Mouse (Mus musculus) heart, adult 8-10 months (tissue): ENCODE measurements around the gene Ptafr. TPM values are rescaled to one million over a fixed set of nuclear protein-coding genes. Genes with fewer than 3 reads are reported as not detected.
"Not testable (repeated sequence)": the region's sequence is repeated elsewhere in the genome, so short reads cannot be mapped to it uniquely, and the experiment has no call there.

ENCODE experiments used
- DNase-seq: peaks from one replicate; pipeline ENCODE4 v3.0.0; 2022; ENCODE audit warnings: low spot score
- total RNA-seq, 4 experiments: library from RNA; stranded (reverse); gene quantifications; 2 replicates each; pipeline ENCODE4 v1.2.4; 2022

Gene Ptafr
- total RNA-seq, 4 experiments from 2014 or later, result 1.2 to 1.9 (median 1.3) TPM

GRCm38 (mm10) chr4:132555550-132555949 lies 8.3 kb upstream of the Ptafr start:
- DNase-seq, result not testable (repeated sequence)

GRCm38 (mm10) chr4:132563261-132563660 lies 606 bp upstream of the Ptafr start:
- no peak for DNase-seq

GRCm38 (mm10) chr4:132565089-132565747 lies 1.4 kb downstream of the Ptafr start:
- no peak for DNase-seq

- peak; percentile 23 for DNase-seq
These were observed 3.5 kb downstream of the Ptafr start for GRCm38 (mm10) chr4:132567361-132567779.

- no peak for DNase-seq
These were observed 5.2 kb downstream of the Ptafr start for GRCm38 (mm10) chr4:132569115-132569514.

GRCm38 (mm10) chr4:132571190-132571589 lies 7.3 kb downstream of the Ptafr start:
- no peak for DNase-seq

GRCm38 (mm10) chr4:132573327-132573726 lies 9.5 kb downstream of the Ptafr start:
- peak; percentile 43 for DNase-seq

GRCm38 (mm10) chr4:132574809-132575347 lies 11.0 kb downstream of the Ptafr start:
- no peak for DNase-seq

- no peak for DNase-seq
These were observed 19.9 kb downstream of the Ptafr start for GRCm38 (mm10) chr4:132583781-132584180.

GRCm38 (mm10) chr4:132584975-132585374 lies 21.1 kb downstream of the Ptafr start:
- no peak for DNase-seq

GRCm38 (mm10) chr4:132586282-132586681 lies 22.4 kb downstream of the Ptafr start:
- DNase-seq, result no peak

GRCm38 (mm10) chr4:132588512-132588911 lies 24.6 kb downstream of the Ptafr start:
- no peak for DNase-seq

- DNase-seq, result no peak
These were observed 26.8 kb downstream of the Ptafr start for GRCm38 (mm10) chr4:132590642-132591041.

- DNase-seq, result peak; percentile 56
These were observed 29.1 kb downstream of the Ptafr start for GRCm38 (mm10) chr4:132592958-132593357.

- DNase-seq, result no peak
These were observed 30.3 kb downstream of the Ptafr start for GRCm38 (mm10) chr4:132594191-132594590.

- DNase-seq, result no peak
These were observed 35.0 kb downstream of the Ptafr start for GRCm38 (mm10) chr4:132598861-132599260.

GRCm38 (mm10) chr4:132599764-132600163 lies 35.9 kb downstream of the Ptafr start:
- DNase-seq, result no peak

- DNase-seq, result no peak
These were observed 36.6 kb downstream of the Ptafr start for GRCm38 (mm10) chr4:132600465-132600864.

GRCm38 (mm10) chr4:132601242-132601641 lies 37.4 kb downstream of the Ptafr start:
- not testable (repeated sequence) for DNase-seq

- DNase-seq, result no peak
These were observed 39.6 kb downstream of the Ptafr start for GRCm38 (mm10) chr4:132603468-132603867.

GRCm38 (mm10) chr4:132605816-132606215 lies 41.9 kb downstream of the Ptafr start:
- no peak for DNase-seq

GRCm38 (mm10) chr4:132608147-132608546 lies 44.3 kb downstream of the Ptafr start:
- DNase-seq, result peak; percentile 41

GRCm38 (mm10) chr4:132610301-132610984 lies 46.6 kb downstream of the Ptafr start:
- DNase-seq, result no peak
